Mouse (Mus musculus) G1E (cell line): ENCODE measurements around the gene Myo1d.

Source experiments
- CTCF ChIP-seq: IDR thresholded peaks from 2 replicates; pipeline ENCODE4 v1.5.1; 2012; ENCODE audit warnings: low read depth, low read length, inconsistent platforms, mixed read lengths
- GATA1 ChIP-seq: IDR thresholded peaks from 2 replicates; pipeline ENCODE4 v1.6.1; 2012; ENCODE audit warnings: borderline replicate concordance, low read length, inconsistent platforms, mixed read lengths
- POLR2AphosphoS5 ChIP-seq: IDR thresholded peaks from 2 replicates; pipeline ENCODE4 v1.6.1; 2012; ENCODE audit warnings: low read depth, low read length, inconsistent platforms; ENCODE audit not compliant: insufficient replicate concordance
- TAL1 ChIP-seq: conservative IDR thresholded peaks from 2 replicates; pipeline ENCODE4 v1.6.1; 2012; ENCODE audit warnings: low read depth, low read length, inconsistent platforms, mixed read lengths

- TF ChIP-seq CTCF (no peak), GATA1 (no peak), POLR2AphosphoS5 (no peak), TAL1 (no peak)
Measured at GRCm38 (mm10) chr11:80580494-80580893, 199.3 kb downstream of the Myo1d start.
